Mouse (Mus musculus) inflammation-experienced regulatory T-cells, adult 16 weeks (primary cell): ENCODE data around the gene Slc45a3. TPM values are rescaled to one million over a fixed set of nuclear protein-coding genes. Genes with fewer than 3 reads are reported as not detected.

Experiments
- polyA plus RNA-seq: library from polyadenylated mRNA; unstranded; fragments of 100-300 nt; shearing (Covaris generic); gene quantifications from one replicate; pipeline ENCODE4 v1.2.1, GENCODE M21; 2017

The Slc45a3 gene
- 1.3 TPM for polyA plus RNA-seq

DNA sequence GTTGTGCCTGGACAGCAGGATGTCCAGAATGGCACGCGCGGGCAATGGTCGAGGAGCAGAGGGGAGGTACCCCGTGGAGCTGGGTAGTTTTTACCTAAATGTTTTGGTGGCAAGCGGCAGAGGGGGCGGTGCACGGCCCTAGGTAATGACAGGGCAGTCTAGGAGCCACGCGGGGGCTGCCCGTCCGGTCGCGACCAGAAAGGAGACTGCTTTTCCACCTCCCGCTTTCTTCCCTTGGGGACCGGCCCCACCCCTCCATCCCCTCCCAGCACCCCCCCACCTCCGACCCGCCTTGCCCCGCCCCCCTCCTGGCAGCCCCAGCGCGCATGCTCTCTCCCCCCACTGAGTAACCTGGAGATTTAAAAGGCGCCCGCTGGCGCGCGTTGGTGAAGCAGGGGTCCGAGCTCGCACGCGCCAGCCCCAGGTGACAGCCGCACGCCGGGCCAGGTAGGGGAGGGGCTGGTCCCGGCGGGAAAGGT is at the start of gene Slc45a3:
Gene Slc45a3 (plus strand): TSS at position 362 of the 479 bp plus-strand sequence.

DNA sequence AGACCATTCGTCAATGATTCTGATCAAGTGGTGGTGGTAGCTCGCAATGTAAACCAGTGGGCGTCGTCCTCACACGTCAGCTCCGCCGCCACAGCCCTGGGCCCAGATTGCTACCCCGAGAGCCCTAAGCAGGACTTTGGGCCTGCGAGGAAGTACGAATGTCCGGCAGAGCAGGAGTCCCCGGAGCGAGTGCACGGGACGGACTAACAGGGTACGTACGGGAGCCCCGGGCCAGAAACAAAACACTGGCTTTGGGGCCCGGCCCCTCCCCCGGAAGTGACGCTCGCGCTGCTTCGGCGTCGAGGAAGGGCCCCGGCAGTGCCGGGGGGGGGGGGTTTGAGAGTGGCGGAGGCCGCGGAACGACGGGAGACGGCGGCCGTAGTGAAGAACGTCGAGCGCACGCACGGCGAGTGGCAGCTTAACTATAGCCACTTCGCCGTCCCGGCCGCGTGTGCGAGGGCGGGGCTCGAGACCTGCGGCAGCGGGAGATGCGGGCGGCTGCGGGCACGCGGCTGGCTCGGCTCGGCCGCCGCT is 44.6 kb downstream of the Slc45a3 start, which contains the start of gene Elk4:
Gene Elk4 (plus strand): TSS at position 326 of the 534 bp plus-strand sequence.

Other genes starting within 250 kb of the Slc45a3 start
- not detected for gene Slc26a9, start 218.9 kb upstream of the Slc45a3 start, polyA plus RNA-seq
- gene Pm20d1, start 165.6 kb upstream of the Slc45a3 start, polyA plus RNA-seq = not detected
- gene Slc41a1, start 135.5 kb upstream of the Slc45a3 start, polyA plus RNA-seq = 60.8 TPM
- gene Rab29, start 95.7 kb upstream of the Slc45a3 start, polyA plus RNA-seq = 41.6 TPM
- 39.0 TPM for gene Nucks1, start 52.4 kb upstream of the Slc45a3 start, polyA plus RNA-seq
- 65.3 TPM for gene Elk4, start 44.6 kb downstream of the Slc45a3 start, polyA plus RNA-seq
- gene Mfsd4a, start 105.1 kb downstream of the Slc45a3 start, polyA plus RNA-seq = 83.3 TPM
- not detected for gene Cdk18, start 176.7 kb downstream of the Slc45a3 start, polyA plus RNA-seq
- gene Lemd1, start 228.5 kb downstream of the Slc45a3 start, polyA plus RNA-seq = not detected
- gene AC124108.1, start 228.5 kb downstream of the Slc45a3 start, polyA plus RNA-seq = not detected